29 mouse cellular contexts compared by ENCODE assay signal in genomic region chr8:61279030-61279429, GRCm38 (mm10).
"Had no signal": no experiment of that assay in that cellular context is flagged by ENCODE, and none has a peak within 500 bp of the region (broad histone marks: within the 10 kb centered on the region; RNA-seq: fewer than 3 reads in every experiment).

No protein-coding gene starts in this region.

- DNase-seq: left cerebral cortex, postnatal 4 days; liver; liver, embryonic 13.5 days; liver, postnatal 0 days; lung, adult 18-20 months; lung, adult 2 months; lung, postnatal 36 days; lung, postnatal 4 days; midbrain, embryonic 14.5 days had no signal

- ATAC-seq: liver, embryonic 12.5 days; liver, postnatal 0 days; midbrain, embryonic 13.5 days; midbrain, embryonic 15.5 days; midbrain, embryonic 16.5 days had no signal

- H3K4me3 ChIP-seq: left cerebral cortex, adult 2 months; limb, embryonic 10.5 days; limb, embryonic 12.5 days; limb, embryonic 13.5 days; limb, embryonic 15.5 days; liver, embryonic 12.5 days; liver, embryonic 13.5 days; liver, embryonic 15.5 days; lung, embryonic 15.5 days; megakaryocyte, embryonic 14.5 days; midbrain, embryonic 10.5 days; midbrain, embryonic 12.5 days; midbrain, embryonic 13.5 days; midbrain, embryonic 15.5 days; myocyte; neural tube, embryonic 12.5 days had no signal

- H3K4me2 ChIP-seq: limb, embryonic 12.5 days; limb, embryonic 13.5 days; limb, embryonic 15.5 days; liver, embryonic 11.5 days; liver, embryonic 12.5 days; liver, embryonic 13.5 days; liver, embryonic 15.5 days; lung, embryonic 15.5 days; midbrain, embryonic 11.5 days; midbrain, embryonic 12.5 days; midbrain, embryonic 13.5 days; midbrain, embryonic 15.5 days; neural tube, embryonic 12.5 days had no signal

- H3K9ac ChIP-seq: limb, embryonic 12.5 days; limb, embryonic 13.5 days; limb, embryonic 15.5 days; liver, embryonic 12.5 days; liver, embryonic 13.5 days; liver, embryonic 14.5 days; liver, embryonic 15.5 days; liver, postnatal 0 days; lung, embryonic 15.5 days; midbrain, embryonic 12.5 days; midbrain, embryonic 13.5 days; midbrain, embryonic 15.5 days; neural tube, embryonic 12.5 days had no signal

- H3K27me3 ChIP-seq: limb, embryonic 12.5 days; limb, embryonic 13.5 days; limb, embryonic 15.5 days; liver, embryonic 12.5 days; liver, embryonic 13.5 days; liver, embryonic 15.5 days; lung, embryonic 15.5 days; megakaryocyte, embryonic 14.5 days; midbrain, embryonic 12.5 days; midbrain, embryonic 13.5 days; midbrain, embryonic 15.5 days; neural tube, embryonic 12.5 days had no signal

- H3K9me3 ChIP-seq: limb, embryonic 10.5 days; limb, embryonic 12.5 days; limb, embryonic 13.5 days; limb, embryonic 15.5 days; liver, embryonic 12.5 days; liver, embryonic 13.5 days; liver, embryonic 15.5 days; lung, embryonic 15.5 days; midbrain, embryonic 12.5 days; midbrain, embryonic 13.5 days; midbrain, embryonic 15.5 days; neural tube, embryonic 12.5 days had no signal

- H3K27ac ChIP-seq: left cerebral cortex, adult 2 months; limb, embryonic 10.5 days; limb, embryonic 12.5 days; limb, embryonic 13.5 days; limb, embryonic 15.5 days; liver, embryonic 12.5 days; liver, embryonic 13.5 days; liver, embryonic 14.5 days; liver, embryonic 15.5 days; lung, embryonic 15.5 days; macrophage; midbrain, embryonic 10.5 days; midbrain, embryonic 12.5 days; midbrain, embryonic 13.5 days; midbrain, embryonic 15.5 days; neural tube, embryonic 12.5 days had no signal

- H3K36me3 ChIP-seq: limb, embryonic 12.5 days; limb, embryonic 13.5 days; limb, embryonic 15.5 days; liver, embryonic 12.5 days; liver, embryonic 13.5 days; liver, embryonic 15.5 days; lung, embryonic 15.5 days; midbrain, embryonic 12.5 days; midbrain, embryonic 15.5 days; neural tube, embryonic 12.5 days had no signal
